Mouse (Mus musculus): Measurements from ENCODE around the gene Ffar4.

Gene Ffar4

GRCm38 (mm10) chr19:38096858-38097758 lies at the start of gene Ffar4:
Gene Ffar4 (plus strand): TSS chr19:38097071.
- no peak for ATAC-seq (ENCODE audit: insufficient number of reproducible peaks, low FRiP score, low TSS enrichment)

- ATAC-seq (ENCODE audit: insufficient number of reproducible peaks, low FRiP score, low TSS enrichment): no peak
These were observed 47.2 kb upstream of the Ffar4 start for GRCm38 (mm10) chr19:38049686-38050085.

GRCm38 (mm10) chr19:38053227-38054041 lies 43.4 kb upstream of the Ffar4 start:
- ATAC-seq (ENCODE audit: insufficient number of reproducible peaks, low FRiP score, low TSS enrichment): no peak

GRCm38 (mm10) chr19:38054149-38054719 lies 42.6 kb upstream of the Ffar4 start:
- ATAC-seq (ENCODE audit: insufficient number of reproducible peaks, low FRiP score, low TSS enrichment): peak; percentile 80

GRCm38 (mm10) chr19:38054720-38055192 lies 42.1 kb upstream of the Ffar4 start, which contains the start of gene Cep55:
Gene Cep55 (plus strand): TSS chr19:38055011.
- peak; percentile 85 for ATAC-seq (ENCODE audit: insufficient number of reproducible peaks, low FRiP score, low TSS enrichment)

- no peak for ATAC-seq (ENCODE audit: insufficient number of reproducible peaks, low FRiP score, low TSS enrichment)
These were observed 41.1 kb upstream of the Ffar4 start for GRCm38 (mm10) chr19:38055798-38056197.

GRCm38 (mm10) chr19:38056276-38056675 lies 40.6 kb upstream of the Ffar4 start:
- ATAC-seq (ENCODE audit: insufficient number of reproducible peaks, low FRiP score, low TSS enrichment): no peak

- ATAC-seq (ENCODE audit: insufficient number of reproducible peaks, low FRiP score, low TSS enrichment): no peak
These were observed 39.9 kb upstream of the Ffar4 start for GRCm38 (mm10) chr19:38056931-38057330.

GRCm38 (mm10) chr19:38063201-38063600 lies 33.7 kb upstream of the Ffar4 start:
- no peak for ATAC-seq (ENCODE audit: insufficient number of reproducible peaks, low FRiP score, low TSS enrichment)

GRCm38 (mm10) chr19:38064051-38064450 lies 32.8 kb upstream of the Ffar4 start:
- ATAC-seq (ENCODE audit: insufficient number of reproducible peaks, low FRiP score, low TSS enrichment): no peak

GRCm38 (mm10) chr19:38073226-38073625 lies 23.6 kb upstream of the Ffar4 start:
- ATAC-seq (ENCODE audit: insufficient number of reproducible peaks, low FRiP score, low TSS enrichment): no peak

- ATAC-seq (ENCODE audit: insufficient number of reproducible peaks, low FRiP score, low TSS enrichment): no peak
These were observed 21.8 kb upstream of the Ffar4 start for GRCm38 (mm10) chr19:38075051-38075450.

- no peak for ATAC-seq (ENCODE audit: insufficient number of reproducible peaks, low FRiP score, low TSS enrichment)
These were observed 20.6 kb upstream of the Ffar4 start for GRCm38 (mm10) chr19:38076251-38076650.

- no peak for ATAC-seq (ENCODE audit: insufficient number of reproducible peaks, low FRiP score, low TSS enrichment)
These were observed 18.9 kb upstream of the Ffar4 start for GRCm38 (mm10) chr19:38077851-38078540.

GRCm38 (mm10) chr19:38081361-38081760 lies 15.5 kb upstream of the Ffar4 start:
- ATAC-seq (ENCODE audit: insufficient number of reproducible peaks, low FRiP score, low TSS enrichment): no peak

- no peak for ATAC-seq (ENCODE audit: insufficient number of reproducible peaks, low FRiP score, low TSS enrichment)
These were observed 13.8 kb upstream of the Ffar4 start for GRCm38 (mm10) chr19:38082931-38083525.

GRCm38 (mm10) chr19:38085841-38086240 lies 11.0 kb upstream of the Ffar4 start:
- ATAC-seq (ENCODE audit: insufficient number of reproducible peaks, low FRiP score, low TSS enrichment): no peak

- no peak for ATAC-seq (ENCODE audit: insufficient number of reproducible peaks, low FRiP score, low TSS enrichment)
These were observed 9.8 kb upstream of the Ffar4 start for GRCm38 (mm10) chr19:38086948-38087551.

GRCm38 (mm10) chr19:38089358-38089757 lies 7.5 kb upstream of the Ffar4 start:
- no peak for ATAC-seq (ENCODE audit: insufficient number of reproducible peaks, low FRiP score, low TSS enrichment)
